Mouse (Mus musculus) cortical plate, adult 2 months (tissue): ENCODE measurements around the gene Diaph3.

Source experiments
- CTCF ChIP-seq: fragments of 200-500 bp; IDR thresholded peaks from 2 replicates; pipeline ENCODE4 v1.5.1; 2011; ENCODE audit warnings: mild to moderate bottlenecking, control low read depth, low read length; ENCODE audit not compliant: insufficient read depth; ENCODE audit errors: extremely low read depth
- POLR2A ChIP-seq: fragments of 200-500 bp; IDR thresholded peaks from 2 replicates; pipeline ENCODE4 v1.6.1; 2011; ENCODE audit warnings: mild to moderate bottlenecking, low read length, control low read depth; ENCODE audit not compliant: insufficient read depth; ENCODE audit errors: extremely low read depth

DNA sequence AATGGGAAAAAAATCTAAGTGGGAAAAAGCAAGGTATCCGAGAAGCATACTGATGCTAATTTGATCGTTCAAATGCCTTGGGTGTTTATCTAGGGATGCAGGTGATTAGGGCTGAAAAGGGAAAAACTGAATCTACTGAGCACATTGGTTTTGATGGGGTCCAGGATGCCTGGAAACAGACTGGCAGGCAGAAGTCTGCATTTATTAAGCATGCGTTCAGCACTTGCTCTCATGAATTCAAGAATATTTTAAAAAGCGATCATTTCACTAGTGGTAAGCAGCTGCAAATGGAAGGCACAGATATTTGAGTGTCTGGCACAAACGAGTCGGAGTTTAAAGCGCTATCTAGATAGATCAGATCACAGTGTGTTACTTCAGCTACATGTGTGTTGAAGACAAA, 390.7 kb downstream of the Diaph3 start:
- no peak for TF ChIP-seq CTCF
- no peak for TF ChIP-seq POLR2A
